Mouse (Mus musculus): ENCODE results near the gene Rpa2. TPM values are rescaled to one million over a fixed set of nuclear protein-coding genes. Genes with fewer than 3 reads are reported as not detected.
"Not testable (repeated sequence)": the region's sequence is repeated elsewhere in the genome, so short reads cannot be mapped to it uniquely, and the experiment has no call there.

The Rpa2 gene
- polyA plus RNA-seq, 1 experiment from 2014 or later = 38.1 TPM

DNA sequence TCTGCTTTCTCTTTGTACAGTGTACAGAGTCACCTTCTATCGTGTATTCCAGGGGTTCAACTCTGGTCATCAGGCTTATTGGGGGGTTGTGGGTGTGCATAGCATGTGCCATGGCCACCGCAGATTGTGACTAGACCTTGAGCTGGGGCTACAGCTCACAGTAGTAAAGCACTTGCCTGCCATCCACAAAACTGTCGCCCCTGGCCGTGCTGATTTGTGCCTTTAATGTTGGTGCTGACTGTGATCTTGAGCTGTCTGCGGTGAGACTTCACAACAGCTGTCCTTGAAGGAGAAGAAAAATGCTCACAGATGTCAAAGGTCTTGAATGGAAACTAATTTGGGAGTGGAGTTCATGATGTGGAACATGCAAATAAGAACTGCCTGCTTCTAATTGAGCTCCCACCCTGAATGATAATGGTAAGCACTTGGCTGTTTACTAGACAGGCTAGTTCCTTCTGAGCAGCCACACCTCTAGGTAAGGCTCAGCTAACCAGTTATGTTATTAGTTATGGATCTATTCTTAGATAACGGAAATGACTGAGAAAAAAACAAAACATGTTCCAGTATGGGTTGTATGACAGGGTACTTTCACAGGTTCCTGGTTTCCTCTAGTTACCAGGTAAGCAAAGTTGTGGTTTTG, 10.6 kb downstream of the Rpa2 start:
- Histone ChIP-seq H3K27ac (replicated peaks; ENCODE audit: low read depth, low read length) (no peak overlapping the region), H3K9ac (replicated peaks; ENCODE audit: low read length) (no peak overlapping the region), H3K9me3 (ENCODE audit: control insufficient read depth, low read length) (no peaks in the 10 kb centered on the region), H3K36me3 (ENCODE audit: control insufficient read depth, insufficient read depth, low read length) (peaks cover 53% of the 10 kb centered on the region), H3K4me1 (ENCODE audit: control insufficient read depth, insufficient read depth, low read length) (no peaks in the 10 kb centered on the region), H3K4me3 (replicated peaks; ENCODE audit: low read depth, low read length) (no peak overlapping the region), H3K27me3 (ENCODE audit: control insufficient read depth, insufficient read depth, low read length) (no peaks in the 10 kb centered on the region), H3K4me2 (ENCODE audit: low read length) (no peak overlapping the region)
- no peak for DNase-seq
- ATAC-seq (ENCODE audit: low FRiP score, low TSS enrichment) = no peak
- 96% methylated on average over 6 of the region's 6 CpGs for WGBS

DNA sequence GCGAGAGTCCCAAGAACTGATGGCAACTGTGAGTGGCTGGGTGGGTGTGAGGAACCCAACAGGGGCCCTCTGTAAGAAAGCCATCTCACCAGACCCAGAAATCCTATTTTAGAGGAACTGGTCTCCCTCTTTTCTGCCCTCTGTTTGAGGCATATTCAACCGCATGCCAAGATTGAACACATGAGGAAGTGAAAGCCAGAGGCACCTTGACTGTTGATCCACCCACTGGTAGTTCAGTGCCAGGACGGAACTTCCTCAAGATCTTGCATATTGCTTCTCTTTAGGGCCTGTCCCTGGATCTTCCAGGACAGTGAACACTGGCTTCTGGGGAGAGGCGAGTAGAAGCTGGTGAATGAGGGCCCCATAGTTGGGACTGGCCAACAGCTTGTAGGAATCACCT, 12.2 kb downstream of the Rpa2 start:
- WGBS = 92% methylated on average over 4 of the region's 4 CpGs
- H3K9ac ChIP-seq (replicated peaks; ENCODE audit: low read length) = no peak overlapping the region

DNA sequence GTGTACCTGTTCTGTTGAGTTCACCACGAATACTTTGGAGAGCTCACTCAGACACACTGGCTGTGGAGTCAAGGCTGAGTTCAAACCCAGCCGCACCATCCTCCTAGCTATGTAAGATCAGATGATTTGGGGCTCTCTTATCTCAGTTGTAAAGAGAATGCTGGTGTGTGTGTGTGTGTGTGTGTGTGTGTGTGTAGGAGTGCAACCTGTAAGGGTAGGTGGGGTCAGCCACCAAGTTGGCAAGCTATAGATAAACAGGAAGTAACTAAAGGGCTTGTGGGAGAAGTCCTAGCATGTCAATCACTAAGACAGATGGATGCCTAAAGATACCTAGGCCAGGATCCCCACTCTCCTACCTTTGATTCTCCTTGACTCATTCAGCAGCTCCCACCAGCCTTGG, 15.6 kb downstream of the Rpa2 start:
- no peak overlapping the region for H3K4me2 ChIP-seq (ENCODE audit: low read length)
- no peaks in the 10 kb centered on the region for H3K27me3 ChIP-seq (ENCODE audit: control insufficient read depth, insufficient read depth, low read length)
- no peak overlapping the region for H3K4me3 ChIP-seq (replicated peaks; ENCODE audit: low read depth, low read length)
- WGBS = 84% methylated on average over 2 of the region's 2 CpGs
- no peaks in the 10 kb centered on the region for H3K9me3 ChIP-seq (ENCODE audit: control insufficient read depth, low read length)
- DNase-seq (no peak), ATAC-seq (ENCODE audit: low FRiP score, low TSS enrichment) (no peak)
- H3K9ac ChIP-seq (replicated peaks; ENCODE audit: low read length) = no peak overlapping the region
- H3K4me1 ChIP-seq (ENCODE audit: control insufficient read depth, insufficient read depth, low read length) = no peaks in the 10 kb centered on the region
- H3K27ac ChIP-seq (replicated peaks; ENCODE audit: low read depth, low read length) = no peak overlapping the region
- H3K36me3 ChIP-seq (ENCODE audit: control insufficient read depth, insufficient read depth, low read length) = peaks cover 6% of the 10 kb centered on the region

More for the DNA sequence above, 12.2 kb downstream of the Rpa2 start:
- Histone ChIP-seq H3K4me3 (replicated peaks; ENCODE audit: low read depth, low read length) (no peak overlapping the region), H3K4me1 (ENCODE audit: control insufficient read depth, insufficient read depth, low read length) (no peaks in the 10 kb centered on the region), H3K9me3 (ENCODE audit: control insufficient read depth, low read length) (no peaks in the 10 kb centered on the region), H3K27me3 (ENCODE audit: control insufficient read depth, insufficient read depth, low read length) (no peaks in the 10 kb centered on the region), H3K36me3 (ENCODE audit: control insufficient read depth, insufficient read depth, low read length) (peaks cover 38% of the 10 kb centered on the region), H3K27ac (replicated peaks; ENCODE audit: low read depth, low read length) (no peak overlapping the region), H3K4me2 (ENCODE audit: low read length) (no peak overlapping the region)
- no peak for ATAC-seq (ENCODE audit: low FRiP score, low TSS enrichment)
- no peak for DNase-seq

DNA sequence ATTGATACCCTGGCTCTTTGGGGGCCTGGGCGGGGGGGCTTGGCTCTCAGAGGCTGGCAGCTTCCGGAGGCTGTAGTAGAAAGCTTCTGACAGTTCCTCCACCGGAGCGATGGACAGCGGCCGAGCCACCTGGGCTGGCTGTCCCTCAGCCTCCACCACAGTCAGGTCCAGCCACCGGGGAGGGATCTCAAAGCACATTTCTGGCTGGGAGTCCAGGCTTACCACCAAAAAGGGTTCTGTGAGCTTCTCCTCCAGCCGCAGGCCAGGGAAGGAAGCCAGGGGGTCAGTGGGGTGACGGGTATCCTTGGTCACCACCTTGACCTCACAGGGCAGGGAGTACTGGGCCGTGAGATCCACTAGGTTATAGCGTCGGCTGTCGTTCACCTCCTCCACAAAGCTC, 17.1 kb downstream of the Rpa2 start:
- H3K27me3 ChIP-seq (ENCODE audit: control insufficient read depth, insufficient read depth, low read length) = no peaks in the 10 kb centered on the region
- H3K9ac ChIP-seq (replicated peaks; ENCODE audit: low read length) = no peak overlapping the region
- WGBS = 92% methylated on average over 13 of the region's 13 CpGs
- no peaks in the 10 kb centered on the region for H3K4me1 ChIP-seq (ENCODE audit: control insufficient read depth, insufficient read depth, low read length)
- H3K4me3 ChIP-seq (replicated peaks; ENCODE audit: low read depth, low read length) = no peak overlapping the region
- no peak overlapping the region for H3K4me2 ChIP-seq (ENCODE audit: low read length)
- no peaks in the 10 kb centered on the region for H3K9me3 ChIP-seq (ENCODE audit: control insufficient read depth, low read length)
- H3K36me3 ChIP-seq (ENCODE audit: control insufficient read depth, insufficient read depth, low read length) = no peaks in the 10 kb centered on the region
- no peak for ATAC-seq (ENCODE audit: low FRiP score, low TSS enrichment)
- no peak for DNase-seq
- H3K27ac ChIP-seq (replicated peaks; ENCODE audit: low read depth, low read length) = no peak overlapping the region

DNA sequence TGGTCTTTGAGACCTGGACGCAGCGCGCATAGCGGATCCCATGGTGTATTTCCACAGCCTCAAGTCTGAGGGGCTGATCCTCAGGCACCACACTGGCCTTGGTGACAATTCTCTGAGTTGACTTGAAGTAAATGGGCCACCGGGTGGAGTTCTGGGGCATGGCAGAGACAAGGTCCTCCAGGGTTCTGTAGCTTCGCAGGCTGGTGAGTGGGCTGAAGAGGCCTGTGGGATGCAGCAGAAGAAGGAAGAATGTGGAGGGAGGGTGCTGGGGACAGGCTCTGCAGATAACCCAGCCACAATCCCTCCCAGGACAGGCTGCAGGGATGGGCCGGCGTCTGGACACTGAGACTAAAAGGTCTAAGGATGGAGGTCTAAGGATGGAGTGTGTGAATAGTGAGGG, 21.6 kb downstream of the Rpa2 start:
- ATAC-seq (ENCODE audit: low FRiP score, low TSS enrichment) (no peak), DNase-seq (no peak)
- 89% methylated on average over 8 of the region's 8 CpGs for WGBS
- H3K27me3 ChIP-seq (ENCODE audit: control insufficient read depth, insufficient read depth, low read length) = no peaks in the 10 kb centered on the region
- H3K36me3 ChIP-seq (ENCODE audit: control insufficient read depth, insufficient read depth, low read length) = no peaks in the 10 kb centered on the region
- H3K4me1 ChIP-seq (ENCODE audit: control insufficient read depth, insufficient read depth, low read length) = no peaks in the 10 kb centered on the region
- H3K4me2 ChIP-seq (ENCODE audit: low read length) = no peak overlapping the region
- H3K9me3 ChIP-seq (ENCODE audit: control insufficient read depth, low read length) = no peaks in the 10 kb centered on the region
- no peak overlapping the region for H3K27ac ChIP-seq (replicated peaks; ENCODE audit: low read depth, low read length)
- no peak overlapping the region for H3K4me3 ChIP-seq (replicated peaks; ENCODE audit: low read depth, low read length)
- no peak overlapping the region for H3K9ac ChIP-seq (replicated peaks; ENCODE audit: low read length)

DNA sequence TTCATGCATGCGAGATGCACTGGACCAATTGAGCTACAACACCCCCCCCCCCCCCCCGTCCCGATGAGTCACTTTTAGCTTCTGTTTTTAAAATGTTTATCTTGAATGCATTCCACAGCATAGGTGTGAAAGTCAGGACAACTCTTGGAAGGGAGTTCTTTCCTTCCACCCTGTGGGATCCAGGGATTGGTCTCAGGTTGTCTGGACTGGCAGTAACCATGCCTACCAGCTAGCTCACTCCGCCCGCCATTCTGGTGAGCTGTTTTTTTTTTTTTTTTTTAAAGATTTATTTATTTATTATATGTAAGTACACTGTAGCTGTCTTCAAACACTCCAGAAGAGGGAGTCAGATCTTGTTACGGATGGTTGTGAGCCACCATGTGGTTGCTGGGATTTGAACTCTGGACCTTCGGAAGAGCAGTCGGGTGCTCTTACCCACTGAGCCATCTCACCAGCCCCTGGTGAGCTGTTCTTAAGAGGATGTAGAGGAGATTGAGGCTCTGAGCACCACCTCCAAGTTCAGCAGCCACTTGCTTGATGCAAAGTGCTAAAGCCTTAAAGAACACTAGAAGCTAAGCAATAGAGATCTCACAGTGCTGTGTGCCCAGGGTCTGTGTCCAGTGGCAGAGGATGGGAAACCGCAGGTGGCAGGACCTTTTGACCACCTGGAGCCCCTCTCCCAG, 25.3 kb downstream of the Rpa2 start:
- H3K4me1 ChIP-seq (ENCODE audit: control insufficient read depth, insufficient read depth, low read length); H3K4me3 ChIP-seq (replicated peaks; ENCODE audit: low read depth, low read length); DNase-seq; ATAC-seq (ENCODE audit: low FRiP score, low TSS enrichment); H3K9ac ChIP-seq (replicated peaks; ENCODE audit: low read length); H3K36me3 ChIP-seq (ENCODE audit: control insufficient read depth, insufficient read depth, low read length); H3K27me3 ChIP-seq (ENCODE audit: control insufficient read depth, insufficient read depth, low read length); H3K4me2 ChIP-seq (ENCODE audit: low read length); H3K9me3 ChIP-seq (ENCODE audit: control insufficient read depth, low read length); H3K27ac ChIP-seq (replicated peaks; ENCODE audit: low read depth, low read length): not testable (repeated sequence)
- WGBS = 90% methylated on average over 8 of the region's 9 CpGs

DNA sequence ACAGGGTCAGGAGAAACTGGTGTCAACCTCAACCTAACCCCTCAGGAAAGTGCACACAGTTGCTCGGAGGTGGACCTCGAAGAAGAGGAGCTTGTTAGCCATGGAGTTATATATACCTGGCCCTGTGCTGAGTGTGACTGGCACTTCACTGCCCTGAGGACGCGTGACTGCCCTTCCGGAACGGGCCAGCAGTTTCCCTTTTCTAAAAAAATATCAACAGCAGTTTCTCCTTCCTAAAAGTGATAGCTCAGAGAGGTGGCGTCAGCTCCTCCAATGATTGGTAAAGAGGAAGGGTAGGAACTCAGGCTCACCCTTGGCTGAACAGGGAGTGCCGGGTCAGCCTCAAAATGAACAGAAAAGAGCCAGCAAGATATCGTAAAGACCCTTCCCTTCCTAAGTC, 25.9 kb downstream of the Rpa2 start:
- H3K4me1 ChIP-seq (ENCODE audit: control insufficient read depth, insufficient read depth, low read length) = no peaks in the 10 kb centered on the region
- peaks cover 5% of the 10 kb centered on the region; the same call in 1 of the 2 replicates for H3K27me3 ChIP-seq (ENCODE audit: control insufficient read depth, insufficient read depth, low read length)
- ATAC-seq (ENCODE audit: low FRiP score, low TSS enrichment) (no peak), DNase-seq (no peak)
- no peak overlapping the region for H3K4me2 ChIP-seq (ENCODE audit: low read length)
- H3K9ac ChIP-seq (replicated peaks; ENCODE audit: low read length) = no peak overlapping the region
- H3K4me3 ChIP-seq (replicated peaks; ENCODE audit: low read depth, low read length) = no peak overlapping the region
- no peaks in the 10 kb centered on the region for H3K9me3 ChIP-seq (ENCODE audit: control insufficient read depth, low read length)
- WGBS = 87% methylated on average over 9 of the region's 9 CpGs
- no peak overlapping the region for H3K27ac ChIP-seq (replicated peaks; ENCODE audit: low read depth, low read length)
- no peaks in the 10 kb centered on the region for H3K36me3 ChIP-seq (ENCODE audit: control insufficient read depth, insufficient read depth, low read length)

DNA sequence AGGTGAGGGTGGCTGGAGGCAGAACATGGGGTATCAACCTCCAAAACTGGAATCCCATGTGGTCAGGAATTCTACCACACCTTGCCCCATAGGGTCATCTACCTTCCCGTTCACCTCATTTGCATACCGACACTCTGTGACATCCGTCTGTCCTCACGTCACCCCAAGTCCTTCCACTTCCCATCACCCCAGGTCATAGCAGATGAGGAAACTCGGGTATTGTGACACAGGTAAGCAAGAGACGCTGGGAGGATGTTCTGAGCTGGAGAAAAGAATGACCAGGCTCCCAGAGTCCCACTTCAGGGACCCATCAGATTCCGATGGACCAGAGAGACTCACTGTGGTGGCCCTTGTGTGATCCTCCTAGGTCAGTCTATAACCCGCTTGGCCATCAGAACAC, 26.6 kb downstream of the Rpa2 start:
- Histone ChIP-seq H3K4me1 (ENCODE audit: control insufficient read depth, insufficient read depth, low read length) (no peaks in the 10 kb centered on the region), H3K4me3 (replicated peaks; ENCODE audit: low read depth, low read length) (no peak overlapping the region), H3K27me3 (ENCODE audit: control insufficient read depth, insufficient read depth, low read length) (peaks cover 5% of the 10 kb centered on the region; the same call in 1 of the 2 replicates), H3K4me2 (ENCODE audit: low read length) (no peak overlapping the region), H3K27ac (replicated peaks; ENCODE audit: low read depth, low read length) (no peak overlapping the region), H3K9ac (replicated peaks; ENCODE audit: low read length) (no peak overlapping the region), H3K9me3 (ENCODE audit: control insufficient read depth, low read length) (no peaks in the 10 kb centered on the region), H3K36me3 (ENCODE audit: control insufficient read depth, insufficient read depth, low read length) (no peaks in the 10 kb centered on the region)
- ATAC-seq (ENCODE audit: low FRiP score, low TSS enrichment) = no peak
- DNase-seq = no peak
- WGBS = 80% methylated on average over 8 of the region's 8 CpGs

DNA sequence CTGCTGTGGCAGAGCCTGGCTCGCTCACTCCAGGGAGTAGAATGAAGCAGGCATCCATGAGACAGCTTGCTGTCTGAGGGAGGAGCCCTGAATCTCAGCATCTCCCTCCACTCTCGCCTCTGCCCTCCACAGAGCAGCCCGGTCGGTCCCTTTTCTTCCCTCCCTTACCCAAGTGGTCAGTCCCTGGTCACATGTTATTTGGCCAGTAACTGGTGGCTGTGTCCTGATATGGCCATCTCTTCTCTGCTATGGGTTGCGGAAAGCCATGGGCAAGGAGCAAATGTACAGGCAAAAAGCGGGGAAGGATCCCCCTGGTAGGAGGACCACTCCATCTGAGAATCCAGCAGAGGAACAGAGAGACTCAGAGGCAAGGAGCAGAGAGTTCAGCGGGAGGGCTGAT, 27.0 kb downstream of the Rpa2 start:
- no peaks in the 10 kb centered on the region for H3K4me1 ChIP-seq (ENCODE audit: control insufficient read depth, insufficient read depth, low read length)
- DNase-seq (no peak), ATAC-seq (ENCODE audit: low FRiP score, low TSS enrichment) (no peak)
- no peak overlapping the region for H3K9ac ChIP-seq (replicated peaks; ENCODE audit: low read length)
- H3K27me3 ChIP-seq (ENCODE audit: control insufficient read depth, insufficient read depth, low read length) = peaks cover 5% of the 10 kb centered on the region; the same call in 1 of the 2 replicates
- no peak overlapping the region for H3K4me2 ChIP-seq (ENCODE audit: low read length)
- no peak overlapping the region for H3K4me3 ChIP-seq (replicated peaks; ENCODE audit: low read depth, low read length)
- 69% methylated on average over 7 of the region's 7 CpGs for WGBS
- H3K36me3 ChIP-seq (ENCODE audit: control insufficient read depth, insufficient read depth, low read length) = no peaks in the 10 kb centered on the region
- H3K27ac ChIP-seq (replicated peaks; ENCODE audit: low read depth, low read length) = no peak overlapping the region
- no peaks in the 10 kb centered on the region for H3K9me3 ChIP-seq (ENCODE audit: control insufficient read depth, low read length)
